Mouse (Mus musculus) kidney, embryonic 16.5 days (tissue): ENCODE measurements around the gene Rps24. TPM values are rescaled to one million over a fixed set of nuclear protein-coding genes. Genes with fewer than 3 reads are reported as not detected.

Source experiments
- ATAC-seq: fragments of 200-750 bp; cut with Nextera tagmentation; 2 replicates; pipeline ENCODE4 v1.8.0; 2017; ENCODE audit warnings: moderate TSS enrichment; ENCODE audit not compliant: low FRiP score, low TSS enrichment
- H3K27ac ChIP-seq: fragments of 300-500 bp; sonication (generic); 2 replicates; pipeline ENCODE4 v1.5.1; 2014; ENCODE audit warnings: low read length
- H3K27me3 ChIP-seq: fragments of 300-500 bp; sonication (generic); 2 replicates; pipeline ENCODE4 v1.6.1; 2014; ENCODE audit warnings: low read length, control low read depth, mixed read lengths; ENCODE audit not compliant: insufficient read depth
- H3K36me3 ChIP-seq: fragments of 300-500 bp; sonication (generic); 2 replicates; pipeline ENCODE4 v1.6.1; 2014; ENCODE audit warnings: low read length, control low read depth, mixed read lengths; ENCODE audit not compliant: insufficient read depth
- H3K4me1 ChIP-seq: fragments of 300-500 bp; sonication (generic); 2 replicates; pipeline ENCODE4 v1.6.1; 2014; ENCODE audit warnings: low read length, control low read depth, mixed read lengths; ENCODE audit not compliant: insufficient read depth
- H3K4me2 ChIP-seq: fragments of 300-500 bp; sonication (generic); replicated peaks from 2 replicates; pipeline ENCODE4 v1.6.1; 2014; ENCODE audit warnings: low read depth, low read length
- H3K4me3 ChIP-seq: fragments of 300-500 bp; sonication (generic); 2 replicates; pipeline ENCODE4 v1.5.1; 2014; ENCODE audit warnings: mild to moderate bottlenecking, low read length
- H3K9ac ChIP-seq: fragments of 300-500 bp; sonication (generic); replicated peaks from 2 replicates; pipeline ENCODE4 v1.6.1; 2014; ENCODE audit warnings: low read length
- H3K9me3 ChIP-seq: fragments of 300-500 bp; sonication (generic); 2 replicates; pipeline ENCODE4 v1.6.1; 2016; ENCODE audit warnings: low read length, control low read depth
- WGBS: fragments of 180-500 bp; shearing (Covaris S2); extraction: QIAGEN DNeasy Blood & Tissue Kit; methylation state at CpG from one replicate; pipeline ENCODE4 v1.1.7; 2014; 5-methylcytosine and 5-hydroxymethylcytosine counted together
- polyA plus RNA-seq: library from polyadenylated mRNA; unstranded; fragments of >200 nt; fragmentation: Nextera tagmentation; extraction: Ambion mirVana; gene quantifications from 2 replicates; pipeline ENCODE4 v1.2.1, GENCODE M21; 2015

The Rps24 gene
- polyA plus RNA-seq, 1 experiment from 2014 or later, result 686 TPM

GRCm38 (mm10) chr14:24534865-24535545 lies 48.1 kb downstream of the Rps24 start:
- H3K27me3 ChIP-seq, result no peaks in the 10 kb centered on the region
- no peaks in the 10 kb centered on the region for H3K36me3 ChIP-seq
- H3K4me3 ChIP-seq, result no peak overlapping the region
- 76% methylated on average over 9 of the region's 9 CpGs for WGBS
- no peak overlapping the region for H3K9ac ChIP-seq
- no peak overlapping the region for H3K27ac ChIP-seq
- peaks cover 9% of the 10 kb centered on the region for H3K4me1 ChIP-seq
- no peaks in the 10 kb centered on the region; the same call in 1 of the 2 replicates for H3K9me3 ChIP-seq
- no peak for ATAC-seq
- no peak overlapping the region for H3K4me2 ChIP-seq

DNA sequence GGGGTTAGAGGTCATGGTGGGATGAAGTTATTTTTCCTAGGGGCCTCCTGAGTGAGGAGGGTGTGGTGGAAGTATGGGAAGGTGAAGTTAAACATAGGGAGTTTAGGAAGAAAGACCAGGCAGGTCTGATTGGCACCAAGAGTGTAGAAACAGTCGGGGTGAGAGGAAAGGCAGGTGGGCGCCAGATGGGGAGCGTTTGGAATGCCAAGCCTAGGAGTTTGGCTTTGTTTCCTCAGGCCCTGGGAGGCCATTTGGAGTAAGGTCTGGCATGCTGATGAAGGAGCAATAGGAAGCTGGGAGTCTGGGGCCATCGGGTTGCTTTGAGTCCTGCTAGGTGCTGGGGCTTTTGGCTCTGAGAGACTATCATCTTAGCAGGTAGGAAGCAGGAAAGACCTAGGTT lies 56.0 kb downstream of the Rps24 start:
- Histone ChIP-seq H3K4me1 (no peaks in the 10 kb centered on the region), H3K4me3 (no peak overlapping the region), H3K9me3 (peaks cover 5% of the 10 kb centered on the region; the same call in 1 of the 2 replicates), H3K27me3 (no peaks in the 10 kb centered on the region), H3K27ac (no peak overlapping the region), H3K4me2 (no peak overlapping the region), H3K36me3 (no peaks in the 10 kb centered on the region), H3K9ac (no peak overlapping the region)
- no peak for ATAC-seq
- 76% methylated on average over 4 of the region's 4 CpGs for WGBS

GRCm38 (mm10) chr14:24544057-24544456 lies 57.1 kb downstream of the Rps24 start:
- H3K27ac ChIP-seq, result no peak overlapping the region
- peaks cover 5% of the 10 kb centered on the region; the same call in 1 of the 2 replicates for H3K9me3 ChIP-seq
- H3K36me3 ChIP-seq, result no peaks in the 10 kb centered on the region
- H3K27me3 ChIP-seq, result no peaks in the 10 kb centered on the region
- ATAC-seq, result no peak
- 38% methylated on average over 2 of the region's 2 CpGs for WGBS
- H3K9ac ChIP-seq, result no peak overlapping the region
- H3K4me3 ChIP-seq, result no peak overlapping the region
- H3K4me1 ChIP-seq, result no peaks in the 10 kb centered on the region
- no peak overlapping the region for H3K4me2 ChIP-seq

Other genes starting within 250 kb of the Rps24 start
- gene Dlg5, start 241.2 kb upstream of the Rps24 start, polyA plus RNA-seq, result 13.7 and 15.9 TPM in 2 replicates
- not detected in 2 replicates for gene E330034G19Rik, start 193.9 kb upstream of the Rps24 start, polyA plus RNA-seq
- 16.8 and 21.1 TPM in 2 replicates for gene Polr3a, start 67 bp upstream of the Rps24 start, polyA plus RNA-seq